Mouse (Mus musculus) lung, embryonic 16.5 days (tissue): ENCODE measurements at regions not wholly inside any gene's neighbourhood (a gene's known extent, or its start where the extent isn't known, plus 50 kb on each side); places are given as distances from the start of the nearest gene placed in this dataset.
A peak's percentile ranks its signal among the peaks of the same experiment; 100 is the strongest.

Experiments
- ATAC-seq: fragments of 200-750 bp; cut with Nextera tagmentation; 2 replicates; pipeline ENCODE4 v1.8.0; 2017; ENCODE audit warnings: low read depth, mild to moderate bottlenecking, moderate library complexity
- H3K27ac ChIP-seq: fragments of 300-500 bp; sonication (generic); 2 replicates; pipeline ENCODE4 v1.5.1; 2014; ENCODE audit warnings: mild to moderate bottlenecking, control low read depth, low read length
- H3K27me3 ChIP-seq: fragments of 300-500 bp; sonication (generic); 2 replicates; pipeline ENCODE4 v1.6.1; 2014; ENCODE audit warnings: low read depth, low read length, mixed read lengths; ENCODE audit not compliant: control insufficient read depth, insufficient read depth
- H3K36me3 ChIP-seq: fragments of 300-500 bp; sonication (generic); 2 replicates; pipeline ENCODE4 v1.6.1; 2014; ENCODE audit warnings: low read length; ENCODE audit not compliant: control insufficient read depth, insufficient read depth
- H3K4me1 ChIP-seq: fragments of 300-500 bp; sonication (generic); replicated peaks from 2 replicates; pipeline ENCODE4 v1.6.1; 2014; ENCODE audit warnings: low read length, mixed read lengths; ENCODE audit not compliant: control insufficient read depth, insufficient read depth
- H3K4me2 ChIP-seq: fragments of 300-500 bp; sonication (generic); 2 replicates; pipeline ENCODE4 v1.6.1; 2014; ENCODE audit warnings: low read depth, low read length, control low read depth
- H3K4me3 ChIP-seq: fragments of 300-500 bp; sonication (generic); 2 replicates; pipeline ENCODE4 v1.5.1; 2014; ENCODE audit warnings: mild to moderate bottlenecking, low read length, control low read depth
- H3K9ac ChIP-seq: fragments of 300-500 bp; sonication (generic); 2 replicates; pipeline ENCODE4 v1.6.1; 2014; ENCODE audit warnings: low read length, control low read depth
- H3K9me3 ChIP-seq: fragments of 300-500 bp; sonication (generic); 2 replicates; pipeline ENCODE4 v1.6.1; 2016; ENCODE audit warnings: low read length; ENCODE audit not compliant: control insufficient read depth
- WGBS: fragments of 180-500 bp; shearing (Covaris S2); extraction: QIAGEN DNeasy Blood & Tissue Kit; methylation state at CpG from one replicate; pipeline ENCODE4 v1.1.7; 2014; 5-methylcytosine and 5-hydroxymethylcytosine counted together

GRCm38 (mm10) chr16:25549542-25550110 is 133.9 kb upstream of the Trp63 start:
- ATAC-seq: no peak
- H3K9ac ChIP-seq: no peak overlapping the region
- H3K9me3 ChIP-seq: no peaks in the 10 kb centered on the region
- no peak overlapping the region for H3K4me2 ChIP-seq
- H3K36me3 ChIP-seq: no peaks in the 10 kb centered on the region
- no peak overlapping the region for H3K4me3 ChIP-seq
- no peaks in the 10 kb centered on the region for H3K4me1 ChIP-seq
- WGBS: 82% methylated on average over 8 of the region's 8 CpGs
- H3K27ac ChIP-seq: no peak overlapping the region
- no peaks in the 10 kb centered on the region for H3K27me3 ChIP-seq

GRCm38 (mm10) chr16:25557181-25557580 is 126.4 kb upstream of the Trp63 start:
- Histone ChIP-seq H3K9ac (no peak overlapping the region), H3K27me3 (no peaks in the 10 kb centered on the region), H3K4me2 (no peak overlapping the region), H3K27ac (no peak overlapping the region), H3K36me3 (no peaks in the 10 kb centered on the region), H3K4me3 (no peak overlapping the region), H3K9me3 (no peaks in the 10 kb centered on the region), H3K4me1 (no peaks in the 10 kb centered on the region)
- no peak for ATAC-seq
- 72% methylated on average over 3 of the region's 3 CpGs for WGBS

- Histone ChIP-seq H3K9ac (no peak overlapping the region), H3K27me3 (no peaks in the 10 kb centered on the region), H3K27ac (no peak overlapping the region), H3K36me3 (no peaks in the 10 kb centered on the region), H3K4me1 (no peaks in the 10 kb centered on the region), H3K4me3 (no peak overlapping the region), H3K4me2 (no peak overlapping the region), H3K9me3 (no peaks in the 10 kb centered on the region)
- 85% methylated on average over 6 of the region's 6 CpGs for WGBS
- ATAC-seq: no peak
Observed at GRCm38 (mm10) chr16:25580216-25580615, 103.3 kb upstream of the Trp63 start.

- H3K9ac ChIP-seq: no peak overlapping the region
- peak overlapping the region; percentile 33 for H3K4me2 ChIP-seq
- ATAC-seq: peak; percentile 90
- H3K4me1 ChIP-seq: no peaks in the 10 kb centered on the region
- H3K27me3 ChIP-seq: no peaks in the 10 kb centered on the region
- no peaks in the 10 kb centered on the region for H3K36me3 ChIP-seq
- no peaks in the 10 kb centered on the region for H3K9me3 ChIP-seq
- peak overlapping the region; percentile 87 for H3K27ac ChIP-seq
- H3K4me3 ChIP-seq: no peak overlapping the region
- WGBS: 47% methylated on average over 14 of the region's 14 CpGs
Observed at GRCm38 (mm10) chr16:25584337-25585069, 99.1 kb upstream of the Trp63 start.

- Histone ChIP-seq H3K27me3 (no peaks in the 10 kb centered on the region), H3K4me3 (no peak overlapping the region), H3K9ac (no peak overlapping the region), H3K9me3 (no peaks in the 10 kb centered on the region), H3K4me1 (no peaks in the 10 kb centered on the region), H3K36me3 (no peaks in the 10 kb centered on the region), H3K4me2 (peak overlapping the region; percentile 33; the same call in 1 of the 2 replicates), H3K27ac (peak overlapping the region; percentile 68)
- 32% methylated on average over 7 of the region's 7 CpGs for WGBS
- no peak for ATAC-seq
Observed at GRCm38 (mm10) chr16:25585070-25585454, 98.5 kb upstream of the Trp63 start.

- H3K4me3 ChIP-seq: no peak overlapping the region
- no peaks in the 10 kb centered on the region for H3K36me3 ChIP-seq
- ATAC-seq: no peak
- H3K27ac ChIP-seq: no peak overlapping the region
- H3K27me3 ChIP-seq: no peaks in the 10 kb centered on the region
- H3K4me1 ChIP-seq: no peaks in the 10 kb centered on the region
- H3K9ac ChIP-seq: no peak overlapping the region
- H3K9me3 ChIP-seq: no peaks in the 10 kb centered on the region
- WGBS: 86% methylated on average over 3 of the region's 3 CpGs
- no peak overlapping the region for H3K4me2 ChIP-seq
Observed at GRCm38 (mm10) chr16:25585953-25586352, 97.6 kb upstream of the Trp63 start.

- Histone ChIP-seq H3K4me2 (no peak overlapping the region), H3K4me3 (no peak overlapping the region), H3K9ac (no peak overlapping the region), H3K36me3 (no peaks in the 10 kb centered on the region), H3K27ac (no peak overlapping the region), H3K4me1 (no peaks in the 10 kb centered on the region), H3K9me3 (no peaks in the 10 kb centered on the region), H3K27me3 (no peaks in the 10 kb centered on the region)
- 80% methylated on average over 10 of the region's 10 CpGs for WGBS
- ATAC-seq: no peak
Observed at GRCm38 (mm10) chr16:25587879-25588347, 95.7 kb upstream of the Trp63 start.

- Histone ChIP-seq H3K4me2 (no peak overlapping the region), H3K9ac (no peak overlapping the region), H3K27ac (no peak overlapping the region), H3K4me3 (no peak overlapping the region), H3K27me3 (no peaks in the 10 kb centered on the region), H3K9me3 (no peaks in the 10 kb centered on the region), H3K36me3 (no peaks in the 10 kb centered on the region), H3K4me1 (no peaks in the 10 kb centered on the region)
- ATAC-seq: no peak
- WGBS: 65% methylated on average over 1 of the region's 1 CpGs
Observed at GRCm38 (mm10) chr16:25597435-25597834, 86.1 kb upstream of the Trp63 start.

- Histone ChIP-seq H3K9ac (no peak overlapping the region), H3K27ac (no peak overlapping the region), H3K9me3 (no peaks in the 10 kb centered on the region), H3K4me3 (no peak overlapping the region), H3K27me3 (no peaks in the 10 kb centered on the region), H3K36me3 (no peaks in the 10 kb centered on the region), H3K4me2 (no peak overlapping the region), H3K4me1 (no peaks in the 10 kb centered on the region)
- WGBS: 83% methylated on average over 2 of the region's 2 CpGs
- ATAC-seq: no peak
Observed at GRCm38 (mm10) chr16:25603121-25603520, 80.4 kb upstream of the Trp63 start.
